Mouse (Mus musculus) E14TG2a.4 (cell line): ENCODE results near the gene Rdh1.

Source experiments
- CTCF ChIP-seq: conservative IDR thresholded peaks from 2 replicates; pipeline ENCODE4 v1.5.1; 2014; ENCODE audit warnings: low read length
- NANOG ChIP-seq: IDR thresholded peaks from 2 replicates; pipeline ENCODE4 v1.6.1; 2014; ENCODE audit warnings: borderline replicate concordance, low read length, mixed read lengths
- POU5F1 ChIP-seq: IDR thresholded peaks from 2 replicates; pipeline ENCODE4 v1.6.1; 2014; ENCODE audit warnings: low read length, borderline replicate concordance

GRCm38 (mm10) chr10:127712736-127713135 lies 46.8 kb upstream of the Rdh1 start:
- TF ChIP-seq CTCF (no peak), NANOG (no peak), POU5F1 (no peak)
